Mouse (Mus musculus): Measurements from ENCODE around the gene Tvp23a.

The Tvp23a gene

DNA sequence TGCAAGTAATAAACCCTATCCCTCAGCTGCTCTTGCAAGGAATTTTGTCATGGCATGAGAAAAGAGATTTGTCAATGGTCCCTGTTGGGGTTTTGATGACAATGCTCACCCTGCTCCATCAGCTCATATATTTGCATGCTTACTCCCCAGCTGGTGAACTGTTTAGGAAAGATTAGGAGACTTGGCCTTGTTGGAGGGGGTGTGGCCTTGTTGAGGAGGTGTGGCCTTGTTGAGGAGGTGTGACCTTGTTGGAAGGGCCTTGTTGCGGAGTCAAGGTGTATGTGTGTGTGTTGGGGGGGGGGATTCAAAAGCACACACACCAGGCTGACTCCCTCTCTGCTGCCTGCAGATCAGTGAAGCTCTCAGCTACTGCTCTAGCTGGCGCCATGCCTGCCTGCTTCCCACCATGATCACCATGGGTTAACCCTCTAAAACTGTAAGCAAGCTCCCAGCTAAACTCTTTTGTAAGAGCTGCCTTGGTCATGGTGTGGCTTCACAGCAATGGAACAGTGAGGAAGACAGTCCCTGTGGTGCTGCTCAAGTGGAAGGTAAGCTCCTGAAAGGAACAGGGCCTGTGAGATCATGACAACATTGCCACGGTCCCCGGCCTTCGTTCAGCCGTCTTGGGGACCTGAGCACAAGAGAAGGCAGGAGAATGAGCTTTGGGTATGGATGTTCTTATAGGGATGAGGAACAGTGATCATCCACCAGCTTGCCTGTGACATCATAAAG lies 58.4 kb downstream of the Tvp23a start:
- no peak for DNase-seq

DNA sequence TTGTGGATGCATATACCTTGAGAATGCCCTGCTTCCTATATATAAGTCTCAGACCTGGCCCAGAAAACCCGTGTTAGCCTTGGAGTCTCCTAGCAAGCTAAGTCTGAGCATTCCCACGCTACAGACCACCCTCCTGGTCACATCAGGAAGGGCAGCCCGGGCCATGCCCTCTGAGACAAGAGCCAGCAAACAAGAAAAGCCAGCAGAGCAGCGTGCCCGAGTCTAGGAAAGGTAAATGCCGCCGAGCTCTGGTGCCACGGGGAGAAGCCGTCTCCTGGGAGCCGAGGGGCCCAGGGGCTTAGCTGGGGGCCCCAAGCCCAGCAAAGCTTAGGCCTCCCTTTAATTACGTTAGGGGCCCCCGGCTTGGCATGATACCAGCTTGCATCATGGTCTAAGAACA lies 61.9 kb downstream of the Tvp23a start:
- no peak for DNase-seq

DNA sequence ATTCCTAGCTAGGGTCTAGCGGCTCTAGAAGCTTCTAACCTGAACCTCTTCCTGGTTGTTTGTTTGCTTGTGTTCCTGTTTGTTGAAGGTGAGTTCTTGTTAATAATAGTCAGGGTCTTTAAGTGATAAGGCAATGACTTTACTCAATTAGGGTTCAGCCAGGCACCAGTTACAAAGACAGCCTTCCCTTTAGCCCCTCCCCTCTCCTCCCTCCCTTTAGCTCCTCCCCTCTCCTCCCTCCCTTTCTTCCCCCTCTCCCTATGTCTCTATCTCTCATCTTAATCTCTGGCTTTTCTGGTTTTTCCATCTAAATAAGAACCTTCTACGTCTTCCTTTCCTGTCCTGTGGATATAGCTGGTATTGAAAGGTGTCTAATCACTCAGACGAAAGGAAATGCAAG lies 62.6 kb downstream of the Tvp23a start:
- DNase-seq, result no peak

DNA sequence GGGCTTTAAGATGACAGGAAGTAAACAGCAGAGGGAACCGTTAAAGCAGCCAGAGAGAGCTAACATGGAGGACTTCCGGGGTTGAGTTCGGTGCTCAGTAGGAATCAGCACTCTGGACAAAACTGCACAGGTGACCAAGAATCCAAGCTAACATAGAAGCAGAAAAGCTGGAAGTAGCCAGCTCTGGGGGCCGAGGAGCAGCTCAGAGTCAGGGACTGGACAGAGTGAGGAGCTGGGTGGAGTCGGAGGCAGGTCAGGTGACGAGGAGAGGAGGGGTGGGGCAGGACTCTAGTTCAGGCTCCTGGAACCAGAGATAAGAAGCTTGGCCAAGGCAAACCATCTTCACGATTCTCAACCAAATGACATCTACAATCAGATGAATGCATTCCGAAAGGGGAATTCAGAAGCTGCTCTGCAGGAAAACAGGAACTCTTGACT lies 63.1 kb downstream of the Tvp23a start:
- DNase-seq, result peak; percentile 36

DNA sequence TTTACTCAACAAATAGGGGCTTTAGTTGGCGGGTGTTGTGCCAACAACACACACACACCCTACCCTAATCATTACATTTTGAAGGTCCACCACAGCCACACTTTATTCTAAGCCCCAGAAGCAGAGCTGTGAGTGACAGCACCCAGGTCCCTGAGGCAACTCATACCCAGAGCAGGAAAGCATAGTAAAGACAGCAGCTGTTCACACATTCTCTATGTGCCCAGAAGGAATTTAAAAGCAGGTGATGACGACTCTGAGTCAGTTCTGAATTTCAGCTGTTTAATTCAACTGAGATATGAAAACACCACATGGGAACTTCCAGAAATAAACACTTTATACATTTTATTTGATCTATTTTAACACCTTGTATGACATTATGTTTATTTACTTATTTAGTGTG lies 67.6 kb downstream of the Tvp23a start:
- no peak for DNase-seq

DNA sequence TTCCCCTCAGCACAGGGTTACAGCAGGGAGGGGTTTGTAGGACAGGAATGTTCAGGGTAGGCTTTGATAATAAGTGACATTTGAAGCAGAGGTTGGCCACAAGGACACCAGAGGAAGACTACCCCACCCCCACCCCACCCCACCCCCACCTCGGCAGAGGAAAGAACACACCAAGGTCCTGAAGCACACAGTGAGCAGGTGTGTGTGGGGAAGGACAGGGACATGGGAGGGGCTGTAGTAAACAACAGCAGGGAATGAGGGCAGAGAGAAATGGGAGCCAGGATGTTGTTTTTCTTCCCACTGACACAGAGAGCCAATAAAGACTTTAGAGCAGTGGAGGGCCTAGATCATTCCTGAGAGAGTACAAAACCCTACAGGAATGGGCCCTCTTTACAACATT lies 69.9 kb downstream of the Tvp23a start:
- no peak for DNase-seq

DNA sequence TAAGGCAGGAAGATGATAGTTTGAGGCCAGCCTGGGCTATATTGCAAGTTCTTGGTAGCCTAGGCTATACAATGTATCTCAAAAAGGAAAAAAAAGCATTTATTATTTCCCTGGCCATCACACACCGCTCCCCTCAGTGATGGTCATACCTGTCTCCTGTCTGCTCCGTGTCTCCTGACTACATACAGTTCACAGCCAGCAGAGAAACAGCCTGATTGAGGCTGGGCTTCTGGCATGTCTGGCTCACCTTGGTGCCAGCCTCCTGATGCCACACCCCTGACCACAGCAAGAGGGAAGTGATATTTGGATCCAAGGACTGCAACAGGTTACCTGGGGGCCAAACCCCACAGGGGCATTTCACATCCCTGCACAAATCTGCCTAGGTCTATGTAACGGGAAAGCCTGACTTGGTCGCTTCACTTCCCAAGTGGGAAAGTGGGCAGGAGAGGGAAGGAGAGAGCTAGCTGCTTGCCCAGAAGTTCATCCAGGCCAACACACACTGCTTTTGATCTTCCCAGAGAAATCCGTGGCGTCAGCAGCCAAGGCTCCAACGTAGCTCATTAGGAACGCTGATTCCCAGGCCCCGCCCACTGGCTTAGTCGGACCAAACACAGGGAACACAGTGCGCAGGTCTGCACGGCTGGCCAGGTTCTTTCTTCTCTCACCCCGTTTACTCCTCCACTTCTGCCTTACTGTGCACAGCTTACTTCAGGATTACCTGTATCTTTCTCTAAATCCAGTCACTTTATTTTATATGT lies 72.7 kb downstream of the Tvp23a start:
- peak; percentile 86 for DNase-seq

DNA sequence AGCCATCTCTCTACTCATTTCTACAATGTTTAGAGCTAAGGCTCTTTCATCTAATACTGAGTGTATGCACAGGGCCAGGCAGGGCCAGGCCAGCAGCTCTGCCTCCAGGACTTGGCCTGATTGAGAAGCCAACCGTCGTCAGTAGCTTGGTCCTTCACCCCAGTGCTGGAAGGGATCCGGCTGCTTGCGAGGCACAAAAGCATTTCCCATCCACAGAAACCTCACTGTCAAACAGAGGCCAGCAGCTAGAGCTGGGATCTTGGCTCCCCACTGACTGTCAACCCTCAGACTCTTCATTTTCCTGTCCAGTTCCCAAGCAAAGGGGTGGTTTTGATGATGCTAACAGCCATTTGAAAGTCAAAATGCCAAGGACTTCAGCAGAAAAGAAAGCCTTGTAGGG lies 74.8 kb downstream of the Tvp23a start:
- DNase-seq, result no peak

Measured in embryo, embryonic 11 days (tissue).